Mouse (Mus musculus): ENCODE measurements around the gene Inpp4a.

DNA sequence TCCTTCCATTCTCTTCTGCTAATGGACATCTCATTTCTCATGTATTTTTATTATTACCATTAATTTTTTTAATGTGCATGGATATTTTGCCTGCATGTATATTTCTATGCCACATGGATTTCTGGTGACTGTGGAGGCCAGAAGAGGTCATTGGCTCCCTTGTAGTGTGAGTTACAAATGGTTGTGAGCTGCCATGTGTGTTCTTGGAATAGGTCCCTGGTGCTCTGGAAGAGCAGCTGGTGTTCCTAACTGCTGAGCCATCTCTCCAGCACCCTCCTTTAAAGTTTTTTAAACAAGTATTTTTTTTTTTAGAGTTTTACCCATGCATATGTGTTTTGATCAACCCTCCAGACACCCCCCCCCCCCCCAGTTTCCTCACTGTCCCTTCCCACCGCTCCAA is 3.3 kb upstream of the Inpp4a start:
- TF ChIP-seq CTCF (IDR thresholded peaks at IDR 0.05; ENCODE audit: borderline replicate concordance, insufficient read depth, low read length) (no peak), POLR2A (IDR thresholded peaks at IDR 0.05; ENCODE audit: low read depth, low read length) (no peak)

Measured in embryonic fibroblast, embryonic 13.5 days (primary cell).